Mouse (Mus musculus) gastrocnemius, adult 8-10 months (tissue): Measurements from ENCODE around the gene Ogfod3. TPM values are rescaled to one million over a fixed set of nuclear protein-coding genes. Genes with fewer than 3 reads are reported as not detected.

Experiments used
- total RNA-seq, 4 experiments: library from RNA; stranded (reverse); gene quantifications; 2 replicates each; pipeline ENCODE4 v1.2.4; 2022

The Ogfod3 gene
- total RNA-seq, 4 experiments from 2014 or later: 10.2 to 13.4 (median 10.9) TPM

Other genes starting within 250 kb of the Ogfod3 start
- 10 to 100 TPM; 50.9 to 64.8 (median 53.1) TPM for gene Csnk1d, start 213.4 kb downstream of the Ogfod3 start, total RNA-seq
- not detected for gene Cd7, start 165.3 kb downstream of the Ogfod3 start, total RNA-seq
- gene Sectm1b, start 141.1 kb downstream of the Ogfod3 start, total RNA-seq: not detected
- not detected for gene Sectm1a, start 123.5 kb downstream of the Ogfod3 start, total RNA-seq
- not detected for gene Tex19.2, start 86.0 kb downstream of the Ogfod3 start, total RNA-seq
- gene Tex19.1, start 58.6 kb downstream of the Ogfod3 start, total RNA-seq: not detected
- 1 to 10 TPM; 1.1 to 1.5 (median 1.3) TPM for gene Uts2r, start 44.4 kb downstream of the Ogfod3 start, total RNA-seq
- gene Hexdc, start 278 bp downstream of the Ogfod3 start, total RNA-seq: 1 to 10 TPM; 7.2 to 9.4 (median 8.7) TPM
- gene Cybc1, start 24.6 kb upstream of the Ogfod3 start, total RNA-seq: 1 to 10 TPM; 2.8 to 3.8 (median 3.6) TPM
- 100 to 1,000 TPM in 3 of 4 experiments, 10 to 100 TPM in 1; 92.0 to 138 (median 119) TPM for gene Narf, start 32.5 kb upstream of the Ogfod3 start, total RNA-seq
- gene Foxk2, start 55.3 kb upstream of the Ogfod3 start, total RNA-seq: 10 to 100 TPM; 26.8 to 32.9 (median 28.0) TPM
- 10 to 100 TPM; 14.4 to 23.0 (median 19.3) TPM for gene Wdr45b, start 149.7 kb upstream of the Ogfod3 start, total RNA-seq
- 10 to 100 TPM; 13.2 to 23.0 (median 18.9) TPM for gene Rab40b, start 183.5 kb upstream of the Ogfod3 start, total RNA-seq
- 1 to 10 TPM; 3.3 to 4.2 (median 4.0) TPM for gene Fn3krp, start 216.7 kb upstream of the Ogfod3 start, total RNA-seq
- 10 to 100 TPM; 20.4 to 25.6 (median 25.1) TPM for gene Fn3k, start 230.2 kb upstream of the Ogfod3 start, total RNA-seq
- gene Tbcd, start 247.2 kb upstream of the Ogfod3 start, total RNA-seq: 10 to 100 TPM; 11.7 to 16.0 (median 15.0) TPM